Mouse (Mus musculus) CH12.LX (cell line): Measurements from ENCODE around the gene Ap1s1.

Source experiments
- CTCF ChIP-seq, 2 experiments: IDR thresholded peaks in 1 of 2; conservative IDR thresholded peaks in 1 of 2; 2 replicates each; pipeline ENCODE4 v1.5.1; 2011 to 2012; ENCODE audit warnings: low read depth in 2 of 2, low read length in 2 of 2, improper control_type of control experiment in 1 of 2, inconsistent platforms in 1 of 2, mild to moderate bottlenecking in 1 of 2, moderate library complexity in 1 of 2
- E2F4 ChIP-seq: IDR thresholded peaks from 2 replicates; pipeline ENCODE4 v1.6.1; 2011; ENCODE audit warnings: low read depth, low read length, improper control_type of control experiment; ENCODE audit not compliant: insufficient replicate concordance
- EP300 ChIP-seq: IDR thresholded peaks from 2 replicates; pipeline ENCODE4 v1.6.1; 2011; ENCODE audit warnings: low read length, improper control_type of control experiment
- KAT2A ChIP-seq: IDR thresholded peaks from 2 replicates; pipeline ENCODE4 v1.6.1; 2012; ENCODE audit warnings: low read length, improper control_type of control experiment, inconsistent platforms; ENCODE audit not compliant: insufficient replicate concordance
- MAX ChIP-seq: IDR thresholded peaks from 2 replicates; pipeline ENCODE4 v1.6.1; 2011; ENCODE audit warnings: low read length, improper control_type of control experiment
- MXI1 ChIP-seq: IDR thresholded peaks from 2 replicates; pipeline ENCODE4 v1.6.1; 2011; ENCODE audit warnings: mild to moderate bottlenecking, low read depth, low read length, improper control_type of control experiment
- MYC ChIP-seq: IDR thresholded peaks from 2 replicates; pipeline ENCODE4 v1.6.1; 2011; ENCODE audit warnings: low read depth, mild to moderate bottlenecking, improper control_type of control experiment, low read length
- NELFE ChIP-seq: IDR thresholded peaks from 2 replicates; pipeline ENCODE4 v1.6.1; 2011; ENCODE audit warnings: low read depth, low read length, improper control_type of control experiment
- PAX5 ChIP-seq: IDR thresholded peaks from 2 replicates; pipeline ENCODE4 v1.6.1; 2012; ENCODE audit warnings: low read length, inconsistent platforms, mixed read lengths
- POLR2A ChIP-seq: IDR thresholded peaks from 2 replicates; pipeline ENCODE4 v1.6.1; 2011; ENCODE audit warnings: low read depth, mild to moderate bottlenecking, improper control_type of control experiment, low read length
- POLR2AphosphoS2 ChIP-seq: IDR thresholded peaks from 2 replicates; pipeline ENCODE4 v1.6.1; 2011; ENCODE audit warnings: low read depth, low read length, improper control_type of control experiment
- USF1 ChIP-seq: IDR thresholded peaks from 2 replicates; pipeline ENCODE4 v1.6.1; 2014; ENCODE audit warnings: low read depth, mild to moderate bottlenecking, inconsistent platforms, low read length, improper control_type of control experiment
- ZMIZ1 ChIP-seq: IDR thresholded peaks from 2 replicates; pipeline ENCODE4 v1.6.1; 2012; ENCODE audit warnings: low read depth, mild to moderate bottlenecking, inconsistent platforms, low read length, improper control_type of control experiment

GRCm38 (mm10) chr5:137015913-137016312, 30.0 kb downstream of the Ap1s1 start:
- TF ChIP-seq CTCF (conservative IDR thresholded peaks at IDR 0.05 in 1 of 2, IDR thresholded peaks at IDR 0.05 in 1 of 2; ENCODE audit: low read depth in 2 of 2, low read length in 2 of 2) (no peak), EP300 (no peak), POLR2A (no peak), MAX (no peak), POLR2AphosphoS2 (no peak), NELFE (no peak), ZMIZ1 (no peak), USF1 (no peak), E2F4 (no peak), MYC (no peak), MXI1 (no peak), PAX5 (no peak), KAT2A (no peak)
